Mouse (Mus musculus) adrenal gland, postnatal 10 days (tissue): ENCODE data around the gene Gm49358. TPM values are rescaled to one million over a fixed set of nuclear protein-coding genes. Genes with fewer than 3 reads are reported as not detected.

Source experiments
- DNase-seq: peaks from one replicate; pipeline ENCODE4 v3.0.0; 2021; ENCODE audit warnings: mixed read lengths
- total RNA-seq, 2 experiments: library from RNA; stranded (reverse); gene quantifications; 2 replicates each; pipeline ENCODE4 v1.2.3; 2021

The Gm49358 gene
- total RNA-seq, 2 experiments from 2014 or later: 7.5 to 7.8 TPM

GRCm38 (mm10) chr10:86814292-86815131 lies 50.7 kb downstream of the Gm49358 start:
- peak; percentile 52 for DNase-seq

GRCm38 (mm10) chr10:86815133-86815532 lies 51.4 kb downstream of the Gm49358 start:
- no peak for DNase-seq

GRCm38 (mm10) chr10:86819649-86820165 lies 55.9 kb downstream of the Gm49358 start:
- DNase-seq: no peak

- no peak for DNase-seq
Observed at GRCm38 (mm10) chr10:86821014-86821413, 57.2 kb downstream of the Gm49358 start.

GRCm38 (mm10) chr10:86824093-86824492 lies 60.3 kb downstream of the Gm49358 start:
- DNase-seq: no peak

- DNase-seq: no peak
Observed at GRCm38 (mm10) chr10:86824871-86825270, 61.1 kb downstream of the Gm49358 start.

GRCm38 (mm10) chr10:86825871-86826522 lies 62.2 kb downstream of the Gm49358 start:
- peak; percentile 77 for DNase-seq

GRCm38 (mm10) chr10:86826929-86827328 lies 63.2 kb downstream of the Gm49358 start:
- no peak for DNase-seq

GRCm38 (mm10) chr10:86828221-86829135 lies 64.7 kb downstream of the Gm49358 start:
- no peak for DNase-seq

GRCm38 (mm10) chr10:86829515-86829914 lies 65.7 kb downstream of the Gm49358 start:
- no peak for DNase-seq

- no peak for DNase-seq
Observed at GRCm38 (mm10) chr10:86836784-86837183, 73.0 kb downstream of the Gm49358 start.

- DNase-seq: no peak
Observed at GRCm38 (mm10) chr10:86838827-86839226, 75.1 kb downstream of the Gm49358 start.

- DNase-seq: no peak
Observed at GRCm38 (mm10) chr10:86842659-86843058, 78.9 kb downstream of the Gm49358 start.

- no peak for DNase-seq
Observed at GRCm38 (mm10) chr10:86846926-86847467, 83.2 kb downstream of the Gm49358 start.

- DNase-seq: no peak
Observed at GRCm38 (mm10) chr10:86849087-86849486, 85.3 kb downstream of the Gm49358 start.

- DNase-seq: no peak
Observed at GRCm38 (mm10) chr10:86849508-86849907, 85.7 kb downstream of the Gm49358 start.

GRCm38 (mm10) chr10:86852160-86852559 lies 88.4 kb downstream of the Gm49358 start:
- no peak for DNase-seq

GRCm38 (mm10) chr10:86853433-86853832 lies 89.7 kb downstream of the Gm49358 start:
- DNase-seq: no peak

- DNase-seq: no peak
Observed at GRCm38 (mm10) chr10:86860396-86860795, 96.6 kb downstream of the Gm49358 start.

- DNase-seq: no peak
Observed at GRCm38 (mm10) chr10:86862496-86862895, 98.7 kb downstream of the Gm49358 start.

- DNase-seq: no peak
Observed at GRCm38 (mm10) chr10:86863429-86863828, 99.7 kb downstream of the Gm49358 start.

- DNase-seq: no peak
Observed at GRCm38 (mm10) chr10:86872121-86872520, 108.3 kb downstream of the Gm49358 start.
